ENCODE assay signal across 8 mouse cellular contexts in the genomic region with DNA sequence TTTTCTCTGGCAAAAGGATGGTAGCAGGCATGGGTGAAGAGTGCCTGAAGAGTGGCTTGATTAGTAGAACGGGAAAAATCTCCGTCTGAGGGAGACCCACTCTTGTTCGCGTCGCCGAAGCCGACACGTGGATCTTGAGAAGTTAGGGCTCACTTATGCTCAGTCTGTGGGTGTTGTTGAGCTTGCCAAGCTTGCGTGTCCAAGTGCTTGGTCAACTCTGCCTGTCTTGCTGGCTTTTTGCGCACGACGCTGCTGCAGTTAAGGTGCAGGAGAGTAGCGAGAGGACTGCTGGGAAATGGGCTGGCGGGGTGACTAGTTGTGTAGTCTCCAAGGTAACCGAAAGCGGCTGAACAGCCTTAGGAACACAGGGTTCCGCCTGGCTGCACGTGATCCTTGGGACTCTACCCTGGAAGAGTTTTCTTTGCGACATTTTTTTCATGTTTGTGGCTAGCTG. TPM values are rescaled to one million over a fixed set of nuclear protein-coding genes. Genes with fewer than 3 reads are reported as not detected.
DNase-seq lines count a peak whose midpoint lies in the region; ATAC-seq and TF ChIP-seq lines count a peak whose summit lies in the region.

No protein-coding gene starts in this region.

- H3K4me1 ChIP-seq in E14TG2a.4 (replicated peaks; ENCODE audit: low read depth, low read length): peaks cover 53% of the 10 kb centered on the region
- peaks cover 12% of the 10 kb centered on the region for H3K4me1 ChIP-seq in forebrain, embryonic 12.5 days
- peaks cover 25% of the 10 kb centered on the region for H3K4me1 ChIP-seq in heart, postnatal 0 days (ENCODE audit: control insufficient read depth, insufficient read depth)
- H3K4me1 ChIP-seq in neural tube, embryonic 14.5 days (ENCODE audit: control insufficient read depth, insufficient read depth, low read length): peaks cover 13% of the 10 kb centered on the region

- no peaks in the 10 kb centered on the region for H3K27me3 ChIP-seq in E14TG2a.4 (ENCODE audit: insufficient read depth, low read length)
- H3K27me3 ChIP-seq in forebrain, embryonic 12.5 days: no peaks in the 10 kb centered on the region
- H3K27me3 ChIP-seq in heart, postnatal 0 days (ENCODE audit: control insufficient read depth, insufficient read depth, low read length): no peaks in the 10 kb centered on the region
- no peaks in the 10 kb centered on the region for H3K27me3 ChIP-seq in neural tube, embryonic 14.5 days (ENCODE audit: control insufficient read depth, insufficient read depth, low read length)

- peaks cover 20% of the 10 kb centered on the region for H3K36me3 ChIP-seq in E14TG2a.4 (ENCODE audit: insufficient read depth, low read length)
- H3K36me3 ChIP-seq in forebrain, embryonic 12.5 days (replicated peaks): peaks cover 8% of the 10 kb centered on the region
- H3K36me3 ChIP-seq in heart, postnatal 0 days (replicated peaks; ENCODE audit: control insufficient read depth, insufficient read depth, low read length): 0 out of 2 replicates have a peak, but pooled peaks cover 8% of the 10 kb centered on the region
- H3K36me3 ChIP-seq in neural tube, embryonic 14.5 days (ENCODE audit: control insufficient read depth, insufficient read depth, low read length): peaks cover 2% of the 10 kb centered on the region; the same call in 1 of the 2 replicates

- H3K9ac ChIP-seq in forebrain, embryonic 12.5 days: peak overlapping the region; percentile 55
- H3K9ac ChIP-seq in heart, postnatal 0 days (replicated peaks; ENCODE audit: low read depth, low read length): peak overlapping the region; percentile 52; the same call in 1 of the 2 replicates
- H3K9ac ChIP-seq in neural tube, embryonic 14.5 days (replicated peaks; ENCODE audit: low read depth, low read length): peak overlapping the region; percentile 37

- DNase-seq in c-Kit-positive CD71-negative TER-119-negative erythroid progenitor cells, embryonic 14.5 days (ENCODE audit: low read depth): peak; percentile 66
- DNase-seq in heart, postnatal 0 days (ENCODE audit: low spot score): peak; percentile 77
- DNase-seq in kidney, postnatal 36 days: peak; percentile 88 to 94
- DNase-seq in lung, adult 18-20 months: peak; percentile 90 to 93
- peak; percentile 72 for DNase-seq in testis, postnatal 10 days (ENCODE audit: low spot score)

- no peak for TF ChIP-seq CTCF in E14TG2a.4 (conservative IDR thresholded peaks at IDR 0.05; ENCODE audit: low read length)
- TF ChIP-seq CTCF in heart, postnatal 0 days (IDR thresholded peaks at IDR 0.05; ENCODE audit: low read depth): no peak

- 12% methylated on average over 19 of the region's 19 CpGs for WGBS in forebrain, embryonic 12.5 days
- 7% methylated on average over 19 of the region's 19 CpGs for WGBS in heart, postnatal 0 days
- WGBS in neural tube, embryonic 14.5 days: 6% methylated on average over 19 of the region's 19 CpGs

- ATAC-seq in forebrain, embryonic 12.5 days (ENCODE audit: low FRiP score): no peak; the same call in 1 of the 2 replicates
- ATAC-seq in heart, postnatal 0 days (ENCODE audit: insufficient read depth, low read depth): peak; percentile 49; the same call in 1 of the 2 replicates
- 0 out of 2 replicates have a peak, but pooled peaks have one; percentile 26 for ATAC-seq in neural tube, embryonic 14.5 days (ENCODE audit: low read depth)

- no peaks in the 10 kb centered on the region for H3K9me3 ChIP-seq in E14TG2a.4 (ENCODE audit: low read length)
- H3K9me3 ChIP-seq in forebrain, embryonic 12.5 days: no peaks in the 10 kb centered on the region
- H3K9me3 ChIP-seq in heart, postnatal 0 days (replicated peaks; ENCODE audit: control insufficient read depth, low read length): no peaks in the 10 kb centered on the region
- no peaks in the 10 kb centered on the region for H3K9me3 ChIP-seq in neural tube, embryonic 14.5 days (ENCODE audit: control insufficient read depth, low read length)

- peak overlapping the region; percentile 80 for H3K4me2 ChIP-seq in forebrain, embryonic 12.5 days
- peak overlapping the region; percentile 68 for H3K4me2 ChIP-seq in heart, postnatal 0 days (ENCODE audit: low read depth, low read length)
- peak overlapping the region; percentile 85 for H3K4me2 ChIP-seq in neural tube, embryonic 14.5 days (ENCODE audit: low read depth, low read length)

- no peak overlapping the region for H3K27ac ChIP-seq in forebrain, embryonic 12.5 days
- H3K27ac ChIP-seq in heart, postnatal 0 days (ENCODE audit: low read depth): peak overlapping the region; percentile 94
- H3K27ac ChIP-seq in neural tube, embryonic 14.5 days (ENCODE audit: low read depth, low read length): no peak overlapping the region

- no peak for TF ChIP-seq EP300 in heart, postnatal 0 days (IDR thresholded peaks at IDR 0.05; ENCODE audit: low read depth)

- peak overlapping the region; percentile 83 for H3K4me3 ChIP-seq in E14TG2a.4 (replicated peaks; ENCODE audit: low read length)
- peak overlapping the region; percentile 57 for H3K4me3 ChIP-seq in forebrain, embryonic 12.5 days (replicated peaks)
- peak overlapping the region; percentile 47 for H3K4me3 ChIP-seq in heart, postnatal 0 days (ENCODE audit: low read depth, low read length)
- peak overlapping the region; percentile 57 for H3K4me3 ChIP-seq in neural tube, embryonic 14.5 days (ENCODE audit: low read depth, low read length)

RNA-seq across cellular contexts. Expression of gene Mga, which starts 1.1 kb away (rescaled TPM):
- polyA plus RNA-seq in forebrain, embryonic 12.5 days (2016; fragmentation: Nextera tagmentation; extraction: Ambion mirVana): 34.7 and 39.5 TPM in 2 replicates
- 48.5 and 68.4 TPM in 2 replicates for total RNA-seq in heart, postnatal 0 days (2014; rRNA removed; ENCODE audit: low replicate concordance)
- polyA plus RNA-seq in heart, postnatal 0 days (2015; fragmentation: Nextera tagmentation; extraction: Ambion mirVana): 10.8 and 11.6 TPM in 2 replicates
- 37.5 and 44.2 TPM in 2 replicates for polyA plus RNA-seq in neural tube, embryonic 14.5 days (2014; fragmentation: Nextera tagmentation; extraction: Ambion mirVana)
